ENCODE assay signal across 17 mouse cellular contexts in the genomic region with DNA sequence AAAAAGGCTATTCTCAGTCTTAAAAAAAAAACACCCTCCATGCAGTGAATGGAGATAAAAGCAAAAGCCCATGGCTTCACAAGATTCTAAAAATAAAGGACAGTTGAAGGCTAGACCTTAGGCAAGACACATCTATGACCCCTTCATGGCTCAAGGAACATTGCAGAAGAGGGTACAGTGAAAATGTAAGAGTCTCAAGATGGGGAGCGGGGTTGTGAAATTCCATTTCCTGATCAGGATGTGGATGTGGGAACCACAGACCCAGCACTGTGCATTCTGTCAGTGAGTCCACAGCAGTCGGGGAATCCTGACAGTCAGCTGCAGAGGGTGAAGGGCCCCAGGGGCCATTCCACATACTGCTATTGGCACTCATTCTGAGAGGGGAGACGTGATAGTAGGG.
"Had no signal": no experiment of that assay in that cellular context is flagged by ENCODE, and none has a peak within 500 bp of the region (broad histone marks: within the 10 kb centered on the region; RNA-seq: fewer than 3 reads in every experiment).

No protein-coding gene starts in this region.

- ATAC-seq: liver, postnatal 0 days; lung, postnatal 0 days; midbrain, embryonic 16.5 days had no signal

- H3K27ac ChIP-seq: liver, embryonic 15.5 days; lung, embryonic 15.5 days; midbrain, embryonic 10.5 days; midbrain, embryonic 12.5 days; neural tube, embryonic 12.5 days; stomach, embryonic 15.5 days; stomach, postnatal 0 days had no signal

- H3K9me3 ChIP-seq: liver, embryonic 15.5 days; lung, embryonic 15.5 days; midbrain, embryonic 10.5 days; midbrain, embryonic 12.5 days; neural tube, embryonic 12.5 days; stomach, embryonic 15.5 days had no signal

- H3K36me3 ChIP-seq: liver, embryonic 15.5 days; lung, embryonic 15.5 days; midbrain, embryonic 12.5 days; neural tube, embryonic 12.5 days; stomach, embryonic 15.5 days had no signal

- H3K27me3 ChIP-seq: liver, embryonic 15.5 days; lung, embryonic 15.5 days; midbrain, embryonic 12.5 days; neural tube, embryonic 12.5 days; stomach, embryonic 15.5 days had no signal

- H3K9ac ChIP-seq: liver, embryonic 15.5 days; liver, postnatal 0 days; lung, embryonic 15.5 days; midbrain, embryonic 12.5 days; neural tube, embryonic 12.5 days; stomach, embryonic 15.5 days had no signal

- H3K4me1 ChIP-seq: liver, embryonic 15.5 days had no signal

- DNase-seq: liver, postnatal 0 days; lung, adult 2 months; lung, postnatal 4 days; midbrain, embryonic 14.5 days; right cerebral cortex, postnatal 14 days; thymus, adult 18-20 months; thymus, postnatal 14 days; thymus, postnatal 36 days had no signal

- H3K4me2 ChIP-seq: liver, embryonic 15.5 days; lung, embryonic 15.5 days; midbrain, embryonic 12.5 days; neural tube, embryonic 12.5 days; stomach, embryonic 15.5 days had no signal

- H3K4me3 ChIP-seq: liver, embryonic 15.5 days; lung, embryonic 15.5 days; midbrain, embryonic 10.5 days; midbrain, embryonic 12.5 days; neural tube, embryonic 12.5 days; stomach, embryonic 15.5 days had no signal
